Mouse (Mus musculus): ENCODE results near the gene Zcchc17. TPM values are rescaled to one million over a fixed set of nuclear protein-coding genes. Genes with fewer than 3 reads are reported as not detected.

Zcchc17 gene
- polyA plus RNA-seq (2012; rRNA removed; ENCODE audit: low replicate concordance), result 29.3 and 34.8 TPM in 2 replicates

GRCm38 (mm10) chr4:130359486-130360237, at the start of gene Zcchc17, which contains the start of gene Snrnp40:
TSS of gene Zcchc17 (minus strand) at chr4:130359943.
TSS of gene Snrnp40 (plus strand) at chr4:130360132.

GRCm38 (mm10) chr4:130308231-130309081, 51.3 kb downstream of the Zcchc17 start, which contains the start of the genes Fabp3 and Gm10570:
TSS of gene Fabp3 (plus strand) at chr4:130308595.
TSS of gene Gm10570 (minus strand) at chr4:130308674.

GRCm38 (mm10) chr4:130279105-130279504, 80.6 kb downstream of the Zcchc17 start, which contains the start of gene Serinc2:
TSS of gene Serinc2 (minus strand) at chr4:130279205.

Other genes starting within 250 kb of the Zcchc17 start
- gene Hcrtr1, start 220.6 kb downstream of the Zcchc17 start, polyA plus RNA-seq (2012; rRNA removed; ENCODE audit: low replicate concordance), result 0.54 and 1.0 TPM in 2 replicates
- gene Tinagl1, start 184.8 kb downstream of the Zcchc17 start, polyA plus RNA-seq (2012; rRNA removed; ENCODE audit: low replicate concordance), result 126 and 246 TPM in 2 replicates
- not detected in 2 replicates for gene Gm853, start 137.5 kb downstream of the Zcchc17 start, polyA plus RNA-seq (2012; rRNA removed; ENCODE audit: low replicate concordance)
- 0.56 and 50.5 TPM in 2 replicates for gene Serinc2, start 80.7 kb downstream of the Zcchc17 start, polyA plus RNA-seq (2012; rRNA removed; ENCODE audit: low replicate concordance)
- 12.3 and 73.1 TPM in 2 replicates for gene Fabp3, start 51.3 kb downstream of the Zcchc17 start, polyA plus RNA-seq (2012; rRNA removed; ENCODE audit: low replicate concordance)
- 0.32 TPM in 1 of 2 replicates, not detected in the other for gene Gm10570, start 51.3 kb downstream of the Zcchc17 start, polyA plus RNA-seq (2012; rRNA removed; ENCODE audit: low replicate concordance)
- 23.3 and 48.8 TPM in 2 replicates for gene Snrnp40, start 189 bp upstream of the Zcchc17 start, polyA plus RNA-seq (2012; rRNA removed; ENCODE audit: low replicate concordance)
- 20.8 and 37.8 TPM in 2 replicates for gene Nkain1, start 214.2 kb upstream of the Zcchc17 start, polyA plus RNA-seq (2012; rRNA removed; ENCODE audit: low replicate concordance)

Measured in subcutaneous adipose tissue, adult 2 months (tissue).